Comparison of ENCODE assay signal across 26 mouse cellular contexts in genomic region chr12:73482858-73483257, GRCm38 (mm10).
DNase-seq lines count a peak whose midpoint lies in the region; ATAC-seq and TF ChIP-seq lines count a peak whose summit lies in the region.
"Had no signal": no experiment of that assay in that cellular context is flagged by ENCODE, and none has a peak within 500 bp of the region (broad histone marks: within the 10 kb centered on the region; RNA-seq: fewer than 3 reads in every experiment).

No protein-coding gene starts in this region.

- DNase-seq in gastrocnemius, adult 2 months, result no peak
- DNase-seq in gastrocnemius, postnatal 36 days, result no peak
- DNase-seq in embryo, embryonic 9.5 days (ENCODE audit: extremely low spot score), result no peak
- DNase-seq in lung, postnatal 14 days, result no peak
- no peak for DNase-seq in left cerebral cortex, postnatal 36 days (ENCODE audit: low spot score in 2 of 2)
- DNase-seq: adrenal gland, adult 2 months; adrenal gland, postnatal 14 days; B cell, adult 2 months; cerebellum, adult 18-20 months; cerebellum, adult 9-10 months; cerebellum, postnatal 14 days; gastrocnemius, postnatal 10 days; heart, postnatal 10 days; heart, postnatal 36 days had no signal

- ATAC-seq in granulocyte monocyte progenitor cell, adult 5-6 weeks (replicated peaks; ENCODE audit: poor library complexity, severe bottlenecking), result peak; percentile 64
- ATAC-seq in megakaryocyte, adult 5-6 weeks (ENCODE audit: poor library complexity, severe bottlenecking), result peak; percentile 54
- ATAC-seq: forebrain, embryonic 15.5 days; hindbrain, postnatal 0 days; inflammation-experienced regulatory T-cells, adult 6 months had no signal

- intact Hi-C loops in gastrocnemius, adult 2 months (cut with DNase I), result no loop called here
- intact Hi-C loops in gastrocnemius, postnatal 36 days (cut with DNase I), result no loop called here
- intact Hi-C loops in left cerebral cortex, postnatal 36 days (cut with DNase I), result no loop called here

- TF ChIP-seq CTCF in gastrocnemius, adult 2 months (IDR thresholded peaks at IDR 0.05), result no peak

- H3K27ac ChIP-seq in gastrocnemius, adult 2 months, result peak overlapping the region; percentile 81; the same call in 1 of the 2 replicates
- H3K27ac ChIP-seq: embryonic facial prominence, embryonic 10.5 days; embryonic facial prominence, embryonic 13.5 days; forebrain, embryonic 12.5 days; forebrain, embryonic 15.5 days; heart, embryonic 15.5 days; hindbrain, embryonic 14.5 days; hindbrain, postnatal 0 days had no signal

- no peak overlapping the region for H3K4me3 ChIP-seq in gastrocnemius, adult 2 months
- H3K4me3 ChIP-seq: embryonic facial prominence, embryonic 10.5 days; embryonic facial prominence, embryonic 13.5 days; erythroblast, embryonic 14.5 days; forebrain, embryonic 12.5 days; forebrain, embryonic 15.5 days; heart, embryonic 12.5 days; heart, embryonic 15.5 days had no signal
